Mouse (Mus musculus) MEL (cell line): ENCODE data around the gene Ankrd40.

Source experiments
- CTCF ChIP-seq, 3 experiments: IDR thresholded peaks in 2 of 3; conservative IDR thresholded peaks in 1 of 3; 2 replicates each; pipeline ENCODE4 v1.5.1; 2011 to 2012; ENCODE audit warnings: low read length in 3 of 3, low read depth in 2 of 3, mild to moderate bottlenecking in 2 of 3, improper control_type of control experiment in 1 of 3, inconsistent platforms in 1 of 3, mixed read lengths in 1 of 3, moderate library complexity in 1 of 3; ENCODE audit not compliant: control insufficient read depth in 1 of 3, insufficient read depth in 1 of 3, poor library complexity in 1 of 3, severe bottlenecking in 1 of 3
- POLR2AphosphoS5 ChIP-seq: IDR thresholded peaks from 2 replicates; pipeline ENCODE4 v1.6.1; 2012; ENCODE audit warnings: low read depth, borderline replicate concordance, mild to moderate bottlenecking, inconsistent platforms, low read length, moderate library complexity, mixed read lengths
- RCOR1 ChIP-seq: IDR thresholded peaks from 2 replicates; pipeline ENCODE4 v1.6.1; 2012; ENCODE audit warnings: low read depth, mild to moderate bottlenecking, inconsistent platforms, low read length, improper control_type of control experiment
- SIN3A ChIP-seq: IDR thresholded peaks from 2 replicates; pipeline ENCODE4 v1.6.1; 2012; ENCODE audit warnings: low read length, improper control_type of control experiment, inconsistent platforms
- SMC3 ChIP-seq: IDR thresholded peaks from 2 replicates; pipeline ENCODE4 v1.6.1; 2011; ENCODE audit warnings: low read depth, low read length, improper control_type of control experiment
- USF1 ChIP-seq: IDR thresholded peaks from 2 replicates; pipeline ENCODE4 v1.6.1; 2014; ENCODE audit warnings: low read depth, mild to moderate bottlenecking, inconsistent platforms, low read length, improper control_type of control experiment, moderate library complexity

GRCm38 (mm10) chr11:94285886-94286574 is 41.8 kb upstream of the Ankrd40 start:
- TF ChIP-seq RCOR1 (no peak), SIN3A (no peak), CTCF (IDR thresholded peaks at IDR 0.05 in 2 of 3, conservative IDR thresholded peaks at IDR 0.05 in 1 of 3; ENCODE audit: control insufficient read depth in 1 of 3, insufficient read depth in 1 of 3, low read depth in 2 of 3, low read length in 3 of 3, poor library complexity in 1 of 3, severe bottlenecking in 1 of 3) (no peak), POLR2AphosphoS5 (no peak), USF1 (no peak), SMC3 (no peak)
